Mouse (Mus musculus): ENCODE results near the gene Scaper. TPM values are rescaled to one million over a fixed set of nuclear protein-coding genes. Genes with fewer than 3 reads are reported as not detected.

The Scaper gene
- polyA plus RNA-seq, 1 experiment from 2014 or later, result 9.2 TPM

GRCm38 (mm10) chr9:55608701-55609531, 329.0 kb downstream of the Scaper start:
- no peak for DNase-seq (ENCODE audit: low spot score)

GRCm38 (mm10) chr9:55598594-55598993, 339.3 kb downstream of the Scaper start:
- DNase-seq (ENCODE audit: low spot score), result no peak

GRCm38 (mm10) chr9:55586141-55586540, 351.8 kb downstream of the Scaper start:
- DNase-seq (ENCODE audit: low spot score), result no peak

GRCm38 (mm10) chr9:55581414-55581813, 356.5 kb downstream of the Scaper start:
- DNase-seq (ENCODE audit: low spot score), result no peak

- no peak for DNase-seq (ENCODE audit: low spot score)
These were observed 361.3 kb downstream of the Scaper start for GRCm38 (mm10) chr9:55576571-55576970.

- no peak for DNase-seq (ENCODE audit: low spot score)
These were observed 366.8 kb downstream of the Scaper start for GRCm38 (mm10) chr9:55571071-55571470.

- no peak for DNase-seq (ENCODE audit: low spot score)
These were observed 369.3 kb downstream of the Scaper start for GRCm38 (mm10) chr9:55568466-55569159.

GRCm38 (mm10) chr9:55560960-55561359, 377.0 kb downstream of the Scaper start:
- DNase-seq (ENCODE audit: low spot score), result no peak

- no peak for DNase-seq (ENCODE audit: low spot score)
These were observed 382.9 kb downstream of the Scaper start for GRCm38 (mm10) chr9:55554986-55555385.

- no peak for DNase-seq (ENCODE audit: low spot score)
These were observed 388.5 kb downstream of the Scaper start for GRCm38 (mm10) chr9:55549302-55549890.

- no peak for DNase-seq (ENCODE audit: low spot score)
These were observed 389.0 kb downstream of the Scaper start for GRCm38 (mm10) chr9:55548871-55549270.

- DNase-seq (ENCODE audit: low spot score), result peak; percentile 45
These were observed 391.5 kb downstream of the Scaper start for GRCm38 (mm10) chr9:55546176-55547010.

- no peak for DNase-seq (ENCODE audit: low spot score)
These were observed 392.3 kb downstream of the Scaper start for GRCm38 (mm10) chr9:55545556-55546175.

- DNase-seq (ENCODE audit: low spot score), result peak; percentile 29
These were observed 392.9 kb downstream of the Scaper start for GRCm38 (mm10) chr9:55544861-55545555.

GRCm38 (mm10) chr9:55543703-55544401, 394.1 kb downstream of the Scaper start:
- DNase-seq (ENCODE audit: low spot score), result peak; percentile 35

- DNase-seq (ENCODE audit: low spot score), result peak; percentile 9
These were observed 394.6 kb downstream of the Scaper start for GRCm38 (mm10) chr9:55543336-55543702.

GRCm38 (mm10) chr9:55542366-55543325, 395.3 kb downstream of the Scaper start:
- peak; percentile 16 for DNase-seq (ENCODE audit: low spot score)

GRCm38 (mm10) chr9:55541681-55542365, 396.1 kb downstream of the Scaper start:
- peak; percentile 15 for DNase-seq (ENCODE audit: low spot score)

All from thymus, postnatal 0 days (tissue).